Mouse (Mus musculus): ENCODE measurements around the gene Ubiad1. TPM values are rescaled to one million over a fixed set of nuclear protein-coding genes. Genes with fewer than 3 reads are reported as not detected.
A peak's percentile ranks its signal among the peaks of the same experiment; 100 is the strongest.

Gene Ubiad1
- polyA plus RNA-seq, 1 experiment from 2014 or later = 19.2 TPM

GRCm38 (mm10) chr4:148464301-148464700 is 19.7 kb upstream of the Ubiad1 start:
- WGBS = 88% methylated on average over 12 of the region's 12 CpGs
- Histone ChIP-seq H3K4me3 (ENCODE audit: low read depth, low read length) (no peak overlapping the region), H3K27ac (ENCODE audit: low read depth) (no peak overlapping the region), H3K4me2 (no peak overlapping the region), H3K4me1 (ENCODE audit: insufficient read depth) (no peaks in the 10 kb centered on the region), H3K9ac (no peak overlapping the region), H3K27me3 (ENCODE audit: insufficient read depth, low read length) (no peaks in the 10 kb centered on the region), H3K9me3 (ENCODE audit: low read depth, low read length) (no peaks in the 10 kb centered on the region), H3K36me3 (ENCODE audit: insufficient read depth) (peaks cover 93% of the 10 kb centered on the region)
- DNase-seq (no peak), ATAC-seq (ENCODE audit: insufficient read depth) (no peak)
- TF ChIP-seq CTCF (IDR thresholded peaks at IDR 0.05; ENCODE audit: low read depth) = no peak

DNA sequence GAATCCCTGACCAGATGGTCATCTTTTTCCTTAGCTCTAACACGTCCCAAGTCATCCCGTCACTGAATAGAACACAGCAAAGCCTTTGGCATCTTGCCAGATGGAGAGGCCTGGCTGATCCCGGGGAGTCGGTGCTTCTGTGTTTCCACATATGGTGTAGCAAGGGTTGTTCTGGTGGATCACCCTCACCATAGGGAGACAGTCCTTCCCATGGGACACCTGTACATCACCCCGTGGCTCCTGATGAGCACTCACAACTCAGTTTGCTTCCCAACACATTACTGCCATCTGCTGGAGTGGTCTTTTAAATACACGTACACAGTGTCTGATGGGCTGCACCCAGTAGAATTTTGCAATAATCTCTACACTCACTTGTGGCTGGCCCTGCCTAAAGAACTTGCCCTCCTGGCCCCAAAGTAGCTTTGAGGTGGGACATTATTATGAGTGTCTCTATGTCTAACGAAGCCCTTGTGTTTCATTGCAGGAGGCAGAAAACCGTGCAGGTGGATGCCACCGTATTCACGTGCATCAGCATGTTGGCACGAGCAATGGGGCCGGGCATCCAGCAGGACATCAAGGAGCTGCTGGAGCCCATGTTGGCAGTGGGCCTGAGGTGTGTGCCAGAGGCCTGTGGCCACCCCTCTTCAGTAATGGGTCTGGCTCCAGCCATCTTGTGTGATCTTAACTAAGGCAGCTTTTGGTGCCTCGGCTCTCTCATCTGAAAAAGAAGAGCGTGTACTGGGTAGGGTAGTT is 18.8 kb upstream of the Ubiad1 start:
- peak; percentile 53 for TF ChIP-seq CTCF (IDR thresholded peaks at IDR 0.05; ENCODE audit: low read depth)
- Histone ChIP-seq H3K27me3 (ENCODE audit: insufficient read depth, low read length) (no peaks in the 10 kb centered on the region), H3K9me3 (ENCODE audit: low read depth, low read length) (no peaks in the 10 kb centered on the region), H3K27ac (ENCODE audit: low read depth) (no peak overlapping the region), H3K36me3 (ENCODE audit: insufficient read depth) (peaks cover 93% of the 10 kb centered on the region), H3K4me2 (no peak overlapping the region), H3K9ac (no peak overlapping the region), H3K4me1 (ENCODE audit: insufficient read depth) (no peaks in the 10 kb centered on the region), H3K4me3 (ENCODE audit: low read depth, low read length) (no peak overlapping the region)
- 72% methylated on average over 14 of the region's 14 CpGs for WGBS
- peak; percentile 65; the same call in 1 of the 2 replicates for ATAC-seq (ENCODE audit: insufficient read depth)
- peak; percentile 72 for DNase-seq

DNA sequence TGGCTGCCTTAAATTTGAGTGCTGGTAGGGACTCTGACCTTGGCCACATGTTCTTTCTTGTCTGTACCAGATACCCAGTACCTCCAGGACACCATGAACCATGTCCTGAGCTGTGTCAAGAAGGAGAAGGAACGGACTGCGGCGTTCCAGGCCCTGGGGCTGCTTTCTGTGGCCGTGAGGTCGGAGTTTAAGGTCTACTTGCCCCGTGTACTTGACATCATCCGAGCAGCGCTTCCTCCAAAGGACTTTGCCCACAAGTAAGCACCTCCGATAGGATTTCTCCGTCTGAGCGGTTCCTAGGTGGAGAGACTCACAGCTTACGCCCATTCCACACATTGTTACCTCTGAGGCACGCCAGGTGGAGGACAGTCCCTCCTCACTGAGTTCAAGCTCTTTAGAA is 18.1 kb upstream of the Ubiad1 start:
- Histone ChIP-seq H3K27me3 (ENCODE audit: insufficient read depth, low read length) (no peaks in the 10 kb centered on the region), H3K36me3 (ENCODE audit: insufficient read depth) (peaks cover 93% of the 10 kb centered on the region), H3K4me3 (ENCODE audit: low read depth, low read length) (no peak overlapping the region), H3K4me1 (ENCODE audit: insufficient read depth) (no peaks in the 10 kb centered on the region), H3K9me3 (ENCODE audit: low read depth, low read length) (no peaks in the 10 kb centered on the region), H3K9ac (no peak overlapping the region), H3K27ac (ENCODE audit: low read depth) (no peak overlapping the region), H3K4me2 (no peak overlapping the region)
- WGBS = 94% methylated on average over 13 of the region's 13 CpGs
- DNase-seq (no peak), ATAC-seq (ENCODE audit: insufficient read depth) (peak; percentile 14; the same call in 1 of the 2 replicates)
- no peak for TF ChIP-seq CTCF (IDR thresholded peaks at IDR 0.05; ENCODE audit: low read depth)

GRCm38 (mm10) chr4:148461772-148462171 is 17.2 kb upstream of the Ubiad1 start:
- Histone ChIP-seq H3K27me3 (ENCODE audit: insufficient read depth, low read length) (no peaks in the 10 kb centered on the region), H3K27ac (ENCODE audit: low read depth) (no peak overlapping the region), H3K4me2 (no peak overlapping the region), H3K9ac (no peak overlapping the region), H3K9me3 (ENCODE audit: low read depth, low read length) (no peaks in the 10 kb centered on the region), H3K4me3 (ENCODE audit: low read depth, low read length) (no peak overlapping the region), H3K4me1 (ENCODE audit: insufficient read depth) (no peaks in the 10 kb centered on the region), H3K36me3 (ENCODE audit: insufficient read depth) (peaks cover 94% of the 10 kb centered on the region)
- ATAC-seq (ENCODE audit: insufficient read depth) = no peak
- 79% methylated on average over 4 of the region's 4 CpGs for WGBS
- peak; percentile 19; the same call in 1 of the 2 replicates for TF ChIP-seq CTCF (IDR thresholded peaks at IDR 0.05; ENCODE audit: low read depth)
- DNase-seq = no peak

GRCm38 (mm10) chr4:148460656-148461284 is 16.2 kb upstream of the Ubiad1 start:
- no peaks in the 10 kb centered on the region for H3K9me3 ChIP-seq (ENCODE audit: low read depth, low read length)
- no peak overlapping the region for H3K4me2 ChIP-seq
- WGBS = 88% methylated on average over 12 of the region's 12 CpGs
- no peaks in the 10 kb centered on the region for H3K4me1 ChIP-seq (ENCODE audit: insufficient read depth)
- no peak for TF ChIP-seq CTCF (IDR thresholded peaks at IDR 0.05; ENCODE audit: low read depth)
- DNase-seq (no peak), ATAC-seq (ENCODE audit: insufficient read depth) (no peak)
- no peak overlapping the region for H3K27ac ChIP-seq (ENCODE audit: low read depth)
- no peak overlapping the region for H3K9ac ChIP-seq
- no peak overlapping the region for H3K4me3 ChIP-seq (ENCODE audit: low read depth, low read length)
- no peaks in the 10 kb centered on the region for H3K27me3 ChIP-seq (ENCODE audit: insufficient read depth, low read length)
- H3K36me3 ChIP-seq (ENCODE audit: insufficient read depth) = peaks cover 94% of the 10 kb centered on the region

- Histone ChIP-seq H3K4me2 (no peak overlapping the region), H3K4me1 (ENCODE audit: insufficient read depth) (no peaks in the 10 kb centered on the region), H3K9me3 (ENCODE audit: low read depth, low read length) (no peaks in the 10 kb centered on the region), H3K36me3 (ENCODE audit: insufficient read depth) (peaks cover 80% of the 10 kb centered on the region), H3K9ac (no peak overlapping the region), H3K4me3 (ENCODE audit: low read depth, low read length) (no peak overlapping the region), H3K27me3 (ENCODE audit: insufficient read depth, low read length) (no peaks in the 10 kb centered on the region), H3K27ac (ENCODE audit: low read depth) (no peak overlapping the region)
- DNase-seq = no peak
- no peak for TF ChIP-seq CTCF (IDR thresholded peaks at IDR 0.05; ENCODE audit: low read depth)
- ATAC-seq (ENCODE audit: insufficient read depth) = no peak
- WGBS = 90% methylated on average over 5 of the region's 5 CpGs
Measured at GRCm38 (mm10) chr4:148455477-148456025, 11.0 kb upstream of the Ubiad1 start.

DNA sequence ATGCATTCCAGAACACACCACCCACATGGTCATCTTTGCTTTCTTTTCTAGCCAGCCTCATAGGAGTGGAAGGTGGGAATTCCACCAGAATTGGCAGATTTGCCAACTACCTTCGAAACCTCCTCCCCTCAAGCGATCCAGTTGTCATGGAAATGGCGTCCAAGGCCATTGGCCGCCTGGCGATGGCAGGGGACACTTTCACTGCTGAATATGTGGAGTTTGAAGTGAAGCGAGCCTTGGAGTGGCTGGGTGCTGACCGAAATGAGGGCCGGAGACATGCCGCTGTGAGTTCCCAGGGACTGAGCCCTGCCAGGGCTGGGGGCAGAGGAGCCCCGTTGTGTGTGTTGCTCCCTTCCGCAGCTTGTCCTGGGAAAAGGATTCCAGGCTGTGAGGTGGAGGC is 9.1 kb upstream of the Ubiad1 start:
- no peaks in the 10 kb centered on the region for H3K4me1 ChIP-seq (ENCODE audit: insufficient read depth)
- WGBS = 93% methylated on average over 11 of the region's 11 CpGs
- no peak overlapping the region for H3K9ac ChIP-seq
- no peak for DNase-seq
- H3K9me3 ChIP-seq (ENCODE audit: low read depth, low read length) = no peaks in the 10 kb centered on the region
- no peak for TF ChIP-seq CTCF (IDR thresholded peaks at IDR 0.05; ENCODE audit: low read depth)
- no peak overlapping the region for H3K4me3 ChIP-seq (ENCODE audit: low read depth, low read length)
- H3K4me2 ChIP-seq = no peak overlapping the region
- H3K27ac ChIP-seq (ENCODE audit: low read depth) = no peak overlapping the region
- ATAC-seq (ENCODE audit: insufficient read depth) = no peak
- peaks cover 64% of the 10 kb centered on the region for H3K36me3 ChIP-seq (ENCODE audit: insufficient read depth)
- no peaks in the 10 kb centered on the region for H3K27me3 ChIP-seq (ENCODE audit: insufficient read depth, low read length)

All from lung, embryonic 14.5 days (tissue).